In genomic region chr12:3954651-3955050, GRCm38 (mm10) we compare ENCODE assay signal across 23 mouse cellular contexts. TPM values are rescaled to one million over a fixed set of nuclear protein-coding genes. Genes with fewer than 3 reads are reported as not detected.
DNase-seq lines count a peak whose midpoint lies in the region; ATAC-seq and TF ChIP-seq lines count a peak whose summit lies in the region.
"Had no signal": no experiment of that assay in that cellular context is flagged by ENCODE, and none has a peak within 500 bp of the region (broad histone marks: within the 10 kb centered on the region; RNA-seq: fewer than 3 reads in every experiment).

Pomc (plus strand) TSS chr12:3954951.

- H3K27ac ChIP-seq in forebrain, embryonic 14.5 days (ENCODE audit: low read depth, low read length), result no peak within 1 kb of the TSS
- H3K27ac ChIP-seq in forebrain, embryonic 11.5 days (ENCODE audit: low read depth, low read length), result no peak within 1 kb of the TSS
- no peak within 1 kb of the TSS for H3K27ac ChIP-seq in neural tube, embryonic 11.5 days (ENCODE audit: low read depth, low read length)
- H3K27ac ChIP-seq in hindbrain, embryonic 16.5 days (ENCODE audit: low read depth, low read length), result no peak within 1 kb of the TSS
- no peak within 1 kb of the TSS for H3K27ac ChIP-seq in stomach, postnatal 0 days (replicated peaks)
- H3K27ac ChIP-seq: embryonic facial prominence, embryonic 13.5 days; intestine, embryonic 15.5 days; left cerebral cortex, adult 2 months; stomach, embryonic 15.5 days had no signal

- no peak within 1 kb of the TSS for H3K4me3 ChIP-seq in forebrain, embryonic 14.5 days (ENCODE audit: low read depth, low read length)
- H3K4me3 ChIP-seq in forebrain, embryonic 11.5 days (ENCODE audit: low read depth, low read length), result no peak within 1 kb of the TSS
- no peak within 1 kb of the TSS for H3K4me3 ChIP-seq in neural tube, embryonic 11.5 days (ENCODE audit: low read depth, low read length)
- H3K4me3 ChIP-seq in hindbrain, embryonic 16.5 days (ENCODE audit: low read length), result no peak within 1 kb of the TSS; the same call in 1 of the 2 replicates
- H3K4me3 ChIP-seq in stomach, postnatal 0 days (ENCODE audit: low read depth, low read length), result no peak within 1 kb of the TSS
- H3K4me3 ChIP-seq: embryonic facial prominence, embryonic 13.5 days; intestine, embryonic 15.5 days; left cerebral cortex, adult 2 months; stomach, embryonic 15.5 days had no signal

- no peak for DNase-seq in forebrain, embryonic 14.5 days (ENCODE audit: low spot score)
- no peak for DNase-seq in forebrain, embryonic 11.5 days (ENCODE audit: low spot score)
- DNase-seq in neural tube, embryonic 11.5 days (ENCODE audit: low spot score), result no peak
- DNase-seq in neural tube, embryonic 10.5 days (ENCODE audit: extremely low spot score, low spot score), result no peak
- no peak for DNase-seq in stomach, postnatal 0 days (ENCODE audit: low spot score)
- DNase-seq: cerebellum, adult 9-10 months; gastrocnemius, postnatal 10 days; heart, adult 11 months; heart, postnatal 36 days; kidney, postnatal 25 days; left cerebral cortex, postnatal 4 days; liver; right cerebral cortex, postnatal 25 days had no signal

- TF ChIP-seq EP300 in stomach, postnatal 0 days (optimal IDR thresholded peaks at IDR 0.05), result no peak

- no peak for TF ChIP-seq CTCF in stomach, postnatal 0 days (IDR thresholded peaks at IDR 0.05; ENCODE audit: low read depth)

- ATAC-seq in forebrain, embryonic 14.5 days, result no peak
- ATAC-seq in forebrain, embryonic 11.5 days (replicated peaks; ENCODE audit: low FRiP score), result no peak
- ATAC-seq in neural tube, embryonic 11.5 days (ENCODE audit: insufficient read depth, low FRiP score, low TSS enrichment), result peak; percentile 27; the same call in 1 of the 2 replicates
- no peak for ATAC-seq in hindbrain, embryonic 16.5 days
- ATAC-seq in megakaryocyte progenitor cell, adult 5-6 weeks (replicated peaks; ENCODE audit: poor library complexity), result no peak
- no peak for ATAC-seq in stomach, postnatal 0 days (ENCODE audit: low FRiP score, low TSS enrichment)
- ATAC-seq: CD4-positive, CD25-positive, alpha-beta regulatory T cell, adult 4 months; intestine, embryonic 15.5 days; lung, postnatal 0 days had no signal

- 20% methylated on average over 22 of the region's 22 CpGs for WGBS in forebrain, embryonic 14.5 days
- WGBS in forebrain, embryonic 11.5 days, result 21% methylated on average over 22 of the region's 22 CpGs
- 25% methylated on average over 22 of the region's 22 CpGs for WGBS in neural tube, embryonic 11.5 days
- WGBS in hindbrain, embryonic 16.5 days, result 20% methylated on average over 22 of the region's 22 CpGs
- WGBS in stomach, postnatal 0 days, result 21% methylated on average over 22 of the region's 22 CpGs

- H3K9me3 ChIP-seq in forebrain, embryonic 14.5 days (replicated peaks; ENCODE audit: control insufficient read depth, low read length), result no peaks in the 10 kb centered on the region
- no peaks in the 10 kb centered on the region for H3K9me3 ChIP-seq in forebrain, embryonic 11.5 days (ENCODE audit: control insufficient read depth, low read length)
- H3K9me3 ChIP-seq in neural tube, embryonic 11.5 days (ENCODE audit: control insufficient read depth, low read length), result no peaks in the 10 kb centered on the region
- H3K9me3 ChIP-seq in hindbrain, embryonic 16.5 days (ENCODE audit: control insufficient read depth, low read length), result no peaks in the 10 kb centered on the region
- H3K9me3 ChIP-seq in stomach, postnatal 0 days (ENCODE audit: control insufficient read depth, low read length), result no peaks in the 10 kb centered on the region
- H3K9me3 ChIP-seq: embryonic facial prominence, embryonic 13.5 days; intestine, embryonic 15.5 days; stomach, embryonic 15.5 days had no signal

- H3K4me1 ChIP-seq in forebrain, embryonic 14.5 days (ENCODE audit: control insufficient read depth, insufficient read depth, low read length), result no peaks in the 10 kb centered on the region
- H3K4me1 ChIP-seq in forebrain, embryonic 11.5 days (replicated peaks; ENCODE audit: control insufficient read depth, insufficient read depth, low read length), result peaks cover 3% of the 10 kb centered on the region
- no peaks in the 10 kb centered on the region for H3K4me1 ChIP-seq in neural tube, embryonic 11.5 days (ENCODE audit: control insufficient read depth, insufficient read depth, low read length)
- peaks cover 4% of the 10 kb centered on the region for H3K4me1 ChIP-seq in hindbrain, embryonic 16.5 days (ENCODE audit: control insufficient read depth, insufficient read depth, low read depth, low read length)
- no peaks in the 10 kb centered on the region for H3K4me1 ChIP-seq in stomach, postnatal 0 days (replicated peaks; ENCODE audit: control insufficient read depth, insufficient read depth)
- H3K4me1 ChIP-seq: intestine, embryonic 15.5 days; stomach, embryonic 15.5 days had no signal

- peaks cover 18% of the 10 kb centered on the region; the same call in 1 of the 2 replicates for H3K27me3 ChIP-seq in forebrain, embryonic 14.5 days (replicated peaks; ENCODE audit: control insufficient read depth, insufficient read depth, low read length)
- H3K27me3 ChIP-seq in forebrain, embryonic 11.5 days (ENCODE audit: control insufficient read depth, insufficient read depth, low read length), result peaks cover 12% of the 10 kb centered on the region; the same call in 1 of the 2 replicates
- peaks cover 13% of the 10 kb centered on the region; the same call in 1 of the 2 replicates for H3K27me3 ChIP-seq in neural tube, embryonic 11.5 days (ENCODE audit: control insufficient read depth, insufficient read depth, low read length)
- peaks cover 6% of the 10 kb centered on the region; the same call in 1 of the 2 replicates for H3K27me3 ChIP-seq in hindbrain, embryonic 16.5 days (replicated peaks; ENCODE audit: control insufficient read depth, insufficient read depth, low read length)
- no peaks in the 10 kb centered on the region; the same call in 1 of the 2 replicates for H3K27me3 ChIP-seq in stomach, postnatal 0 days (ENCODE audit: control insufficient read depth, insufficient read depth, low read length)

- H3K4me2 ChIP-seq in forebrain, embryonic 14.5 days (ENCODE audit: low read length), result no peak within 1 kb of the TSS
- H3K4me2 ChIP-seq in forebrain, embryonic 11.5 days (ENCODE audit: low read depth, low read length, severe bottlenecking), result no peak within 1 kb of the TSS
- H3K4me2 ChIP-seq in neural tube, embryonic 11.5 days (ENCODE audit: low read depth), result no peak within 1 kb of the TSS
- H3K4me2 ChIP-seq in hindbrain, embryonic 16.5 days (ENCODE audit: low read length), result peak within 1 kb of the TSS; percentile 37; the same call in 1 of the 2 replicates
- H3K4me2 ChIP-seq in stomach, postnatal 0 days (replicated peaks; ENCODE audit: low read depth), result no peak within 1 kb of the TSS
- H3K4me2 ChIP-seq: embryonic facial prominence, embryonic 13.5 days; intestine, embryonic 15.5 days; stomach, embryonic 15.5 days had no signal

- no peak within 1 kb of the TSS for H3K9ac ChIP-seq in forebrain, embryonic 14.5 days (ENCODE audit: low read length)
- H3K9ac ChIP-seq in forebrain, embryonic 11.5 days (ENCODE audit: low read length), result no peak within 1 kb of the TSS
- H3K9ac ChIP-seq in neural tube, embryonic 11.5 days (ENCODE audit: low read length), result no peak within 1 kb of the TSS
- H3K9ac ChIP-seq in hindbrain, embryonic 16.5 days (ENCODE audit: low read depth, low read length), result no peak within 1 kb of the TSS
- H3K9ac ChIP-seq in stomach, postnatal 0 days (ENCODE audit: low read length), result no peak within 1 kb of the TSS
- H3K9ac ChIP-seq: embryonic facial prominence, embryonic 13.5 days; intestine, embryonic 15.5 days; stomach, embryonic 15.5 days had no signal

- H3K36me3 ChIP-seq in forebrain, embryonic 14.5 days (ENCODE audit: control insufficient read depth, insufficient read depth, low read length), result no peaks in the 10 kb centered on the region
- H3K36me3 ChIP-seq in forebrain, embryonic 11.5 days (ENCODE audit: control insufficient read depth, insufficient read depth, low read length), result no peaks in the 10 kb centered on the region
- H3K36me3 ChIP-seq in neural tube, embryonic 11.5 days (ENCODE audit: control insufficient read depth, insufficient read depth, low read length), result no peaks in the 10 kb centered on the region
- no peaks in the 10 kb centered on the region for H3K36me3 ChIP-seq in hindbrain, embryonic 16.5 days (ENCODE audit: control insufficient read depth, insufficient read depth, low read length)
- no peaks in the 10 kb centered on the region for H3K36me3 ChIP-seq in stomach, postnatal 0 days (ENCODE audit: control insufficient read depth, insufficient read depth, low read length)
- H3K36me3 ChIP-seq: embryonic facial prominence, embryonic 13.5 days; intestine, embryonic 15.5 days; stomach, embryonic 15.5 days had no signal

RNA-seq across cellular contexts. Expression of gene Pomc, which starts in this region (rescaled TPM):
- 8.3 and 12.9 TPM in 2 replicates for polyA plus RNA-seq in forebrain, embryonic 14.5 days (2014; fragmentation: Nextera tagmentation; extraction: Ambion mirVana)
- polyA plus RNA-seq in forebrain, embryonic 11.5 days (2014; fragmentation: Nextera tagmentation; extraction: Ambion mirVana), result 6.4 and 7.0 TPM in 2 replicates
- polyA plus RNA-seq in neural tube, embryonic 11.5 days (2014; fragmentation: Nextera tagmentation; extraction: Ambion mirVana), result 3.8 and 4.4 TPM in 2 replicates
- 3.4 and 3.9 TPM in 2 replicates for polyA plus RNA-seq in hindbrain, embryonic 16.5 days (2015; fragmentation: Nextera tagmentation; extraction: Ambion mirVana)
- 0.83 and 1.2 TPM in 2 replicates for total RNA-seq in megakaryocyte progenitor cell, adult 5-6 weeks (2015)
- 0.44 and 2.2 TPM in 2 replicates for total RNA-seq in megakaryocyte progenitor cell, adult 5-6 weeks (2017)
- polyA plus RNA-seq in stomach, postnatal 0 days (2015; fragmentation: Nextera tagmentation; extraction: Ambion mirVana), result 0.96 and 1.2 TPM in 2 replicates
- total RNA-seq: MEL; monocyte, adult 5-6 weeks had no signal
